Mouse (Mus musculus) midbrain, embryonic 10.5 days (tissue): ENCODE data around the gene Mal. TPM values are rescaled to one million over a fixed set of nuclear protein-coding genes. Genes with fewer than 3 reads are reported as not detected.

Experiments used
- DNase-seq: peaks from one replicate; pipeline ENCODE4 v3.0.0-alpha.2; 2017; ENCODE audit warnings: low spot score
- H3K27ac ChIP-seq: fragments of 300-500 bp; sonication (generic); replicated peaks from 2 replicates; pipeline ENCODE4 v1.5.1; 2016; ENCODE audit warnings: mild to moderate bottlenecking
- H3K27me3 ChIP-seq: fragments of 300-500 bp; sonication (generic); 2 replicates; pipeline ENCODE4 v1.6.1; 2016; ENCODE audit warnings: low read depth, mild to moderate bottlenecking; ENCODE audit not compliant: poor library complexity, severe bottlenecking
- H3K36me3 ChIP-seq: fragments of 300-500 bp; sonication (generic); 2 replicates; pipeline ENCODE4 v1.6.1; 2016; ENCODE audit warnings: mild to moderate bottlenecking, moderate library complexity
- H3K4me1 ChIP-seq: fragments of 300-500 bp; sonication (generic); 2 replicates; pipeline ENCODE4 v1.6.1; 2016
- H3K4me3 ChIP-seq: fragments of 300-500 bp; sonication (generic); 2 replicates; pipeline ENCODE4 v1.5.1; 2016; ENCODE audit warnings: mild to moderate bottlenecking, moderate library complexity
- H3K9me3 ChIP-seq: fragments of 300-500 bp; sonication (generic); replicated peaks from 2 replicates; pipeline ENCODE4 v1.6.1; 2016; ENCODE audit warnings: mild to moderate bottlenecking
- WGBS: fragments of 180-500 bp; shearing (Covaris S2); methylation state at CpG from one replicate; pipeline ENCODE4 v1.1.7; 2016; 5-methylcytosine and 5-hydroxymethylcytosine counted together
- polyA plus RNA-seq: library from polyadenylated mRNA; unstranded; fragments of >200 nt; fragmentation: Nextera tagmentation; extraction: Ambion mirVana; gene quantifications from 2 replicates; pipeline ENCODE4 v1.2.1, GENCODE M21; 2016

The Mal gene
- polyA plus RNA-seq, 1 experiment from 2014 or later, result 1.0 TPM

- DNase-seq, result no peak
- Histone ChIP-seq H3K27ac (no peak overlapping the region), H3K9me3 (no peaks in the 10 kb centered on the region), H3K36me3 (no peaks in the 10 kb centered on the region), H3K27me3 (peaks cover 16% of the 10 kb centered on the region), H3K4me1 (no peaks in the 10 kb centered on the region), H3K4me3 (no peak overlapping the region)
- WGBS, result 94% methylated on average over 6 of the region's 6 CpGs
Observed at GRCm38 (mm10) chr2:127648145-127648544, 8.3 kb downstream of the Mal start.

- H3K36me3 ChIP-seq, result no peaks in the 10 kb centered on the region
- H3K9me3 ChIP-seq, result no peaks in the 10 kb centered on the region
- no peak overlapping the region for H3K4me3 ChIP-seq
- DNase-seq, result no peak
- H3K27ac ChIP-seq, result no peak overlapping the region
- H3K4me1 ChIP-seq, result no peaks in the 10 kb centered on the region
- WGBS, result 81% methylated on average over 5 of the region's 5 CpGs
- 0 out of 2 replicates have a peak, but pooled peaks cover 4% of the 10 kb centered on the region for H3K27me3 ChIP-seq
Observed at GRCm38 (mm10) chr2:127646875-127647274, 9.6 kb downstream of the Mal start.

GRCm38 (mm10) chr2:127643728-127644704, 12.5 kb downstream of the Mal start:
- Histone ChIP-seq H3K4me1 (no peaks in the 10 kb centered on the region), H3K27ac (no peak overlapping the region), H3K36me3 (no peaks in the 10 kb centered on the region), H3K4me3 (no peak overlapping the region), H3K9me3 (no peaks in the 10 kb centered on the region), H3K27me3 (no peaks in the 10 kb centered on the region)
- DNase-seq, result no peak
- WGBS, result 74% methylated on average over 19 of the region's 19 CpGs

GRCm38 (mm10) chr2:127638973-127639372, 17.5 kb downstream of the Mal start:
- Histone ChIP-seq H3K9me3 (no peaks in the 10 kb centered on the region), H3K27me3 (no peaks in the 10 kb centered on the region), H3K36me3 (no peaks in the 10 kb centered on the region), H3K27ac (no peak overlapping the region), H3K4me1 (no peaks in the 10 kb centered on the region), H3K4me3 (no peak overlapping the region)
- DNase-seq, result no peak
- 69% methylated on average over 9 of the region's 9 CpGs for WGBS

- H3K27me3 ChIP-seq, result no peaks in the 10 kb centered on the region
- H3K4me1 ChIP-seq, result no peaks in the 10 kb centered on the region
- H3K9me3 ChIP-seq, result no peaks in the 10 kb centered on the region
- H3K27ac ChIP-seq, result no peak overlapping the region
- H3K4me3 ChIP-seq, result no peak overlapping the region
- DNase-seq, result no peak
- H3K36me3 ChIP-seq, result no peaks in the 10 kb centered on the region
- WGBS, result 74% methylated on average over 6 of the region's 6 CpGs
Observed at GRCm38 (mm10) chr2:127635581-127635980, 20.9 kb downstream of the Mal start.

- H3K9me3 ChIP-seq, result no peaks in the 10 kb centered on the region
- H3K36me3 ChIP-seq, result no peaks in the 10 kb centered on the region
- no peaks in the 10 kb centered on the region for H3K27me3 ChIP-seq
- DNase-seq, result no peak
- no peak overlapping the region for H3K27ac ChIP-seq
- no peaks in the 10 kb centered on the region for H3K4me1 ChIP-seq
- 57% methylated on average over 2 of the region's 2 CpGs for WGBS
- no peak overlapping the region for H3K4me3 ChIP-seq
Observed at GRCm38 (mm10) chr2:127632601-127633000, 23.9 kb downstream of the Mal start.

GRCm38 (mm10) chr2:127627990-127628570, 28.4 kb downstream of the Mal start:
- 84% methylated on average over 6 of the region's 6 CpGs for WGBS
- Histone ChIP-seq H3K27ac (no peak overlapping the region), H3K27me3 (no peaks in the 10 kb centered on the region), H3K9me3 (no peaks in the 10 kb centered on the region), H3K36me3 (no peaks in the 10 kb centered on the region), H3K4me1 (peaks cover 10% of the 10 kb centered on the region), H3K4me3 (no peak overlapping the region)
- no peak for DNase-seq

- peaks cover 10% of the 10 kb centered on the region for H3K4me1 ChIP-seq
- 72% methylated on average over 6 of the region's 6 CpGs for WGBS
- H3K36me3 ChIP-seq, result no peaks in the 10 kb centered on the region
- no peaks in the 10 kb centered on the region for H3K27me3 ChIP-seq
- no peak for DNase-seq
- no peak overlapping the region for H3K4me3 ChIP-seq
- H3K27ac ChIP-seq, result no peak overlapping the region
- H3K9me3 ChIP-seq, result no peaks in the 10 kb centered on the region
Observed at GRCm38 (mm10) chr2:127627354-127627753, 29.1 kb downstream of the Mal start.

GRCm38 (mm10) chr2:127625659-127626058, 30.8 kb downstream of the Mal start:
- no peaks in the 10 kb centered on the region for H3K36me3 ChIP-seq
- peaks cover 10% of the 10 kb centered on the region for H3K4me1 ChIP-seq
- H3K27me3 ChIP-seq, result no peaks in the 10 kb centered on the region
- H3K27ac ChIP-seq, result no peak overlapping the region
- H3K4me3 ChIP-seq, result no peak overlapping the region
- 77% methylated on average over 5 of the region's 5 CpGs for WGBS
- no peaks in the 10 kb centered on the region for H3K9me3 ChIP-seq
- no peak for DNase-seq

GRCm38 (mm10) chr2:127624786-127625185, 31.7 kb downstream of the Mal start:
- peaks cover 10% of the 10 kb centered on the region for H3K4me1 ChIP-seq
- H3K27me3 ChIP-seq, result no peaks in the 10 kb centered on the region
- H3K27ac ChIP-seq, result no peak overlapping the region
- DNase-seq, result no peak
- no peak overlapping the region for H3K4me3 ChIP-seq
- H3K36me3 ChIP-seq, result no peaks in the 10 kb centered on the region
- H3K9me3 ChIP-seq, result no peaks in the 10 kb centered on the region
- 90% methylated on average over 2 of the region's 2 CpGs for WGBS

- H3K9me3 ChIP-seq, result no peaks in the 10 kb centered on the region
- DNase-seq, result no peak
- H3K27ac ChIP-seq, result no peak overlapping the region
- WGBS, result 64% methylated on average over 3 of the region's 3 CpGs
- peaks cover 7% of the 10 kb centered on the region for H3K4me1 ChIP-seq
- H3K4me3 ChIP-seq, result no peak overlapping the region
- H3K36me3 ChIP-seq, result no peaks in the 10 kb centered on the region
- no peaks in the 10 kb centered on the region for H3K27me3 ChIP-seq
Observed at GRCm38 (mm10) chr2:127622065-127622464, 34.4 kb downstream of the Mal start.

- H3K27me3 ChIP-seq, result no peaks in the 10 kb centered on the region
- no peaks in the 10 kb centered on the region for H3K9me3 ChIP-seq
- 90% methylated on average over 3 of the region's 3 CpGs for WGBS
- H3K27ac ChIP-seq, result no peak overlapping the region
- no peak for DNase-seq
- no peaks in the 10 kb centered on the region for H3K36me3 ChIP-seq
- no peaks in the 10 kb centered on the region for H3K4me1 ChIP-seq
- no peak overlapping the region for H3K4me3 ChIP-seq
Observed at GRCm38 (mm10) chr2:127619311-127619710, 37.2 kb downstream of the Mal start.

- no peak for DNase-seq
Observed at GRCm38 (mm10) chr2:127612288-127612687, 44.2 kb downstream of the Mal start.

More at GRCm38 (mm10) chr2:127612288-127612687, 44.2 kb downstream of the Mal start:
- H3K4me3 ChIP-seq, result no peak overlapping the region
- H3K27ac ChIP-seq, result no peak overlapping the region
- H3K27me3 ChIP-seq, result no peaks in the 10 kb centered on the region
- no peaks in the 10 kb centered on the region for H3K36me3 ChIP-seq
- 88% methylated on average over 4 of the region's 4 CpGs for WGBS
- no peaks in the 10 kb centered on the region for H3K9me3 ChIP-seq
- peaks cover 28% of the 10 kb centered on the region for H3K4me1 ChIP-seq
